Mouse (Mus musculus) spleen, postnatal 14 days (tissue): ENCODE measurements at regions not wholly inside any gene's neighbourhood (a gene's known extent, or its start where the extent isn't known, plus 50 kb on each side); places are given as distances from the start of the nearest gene placed in this dataset.
"Not testable (repeated sequence)": the region's sequence is repeated elsewhere in the genome, so short reads cannot be mapped to it uniquely, and the experiment has no call there.

Source experiments
- DNase-seq, 2 experiments: peaks; one replicate each; pipeline ENCODE4 v3.0.0; 2021 to 2022; ENCODE audit warnings: low spot score in 2 of 2

- DNase-seq, result no peak
Observed at GRCm38 (mm10) chr13:83744110-83744752, 240.4 kb downstream of the Mef2c start.

- no peak for DNase-seq
Observed at GRCm38 (mm10) chr13:83744981-83745555, 241.2 kb downstream of the Mef2c start.

GRCm38 (mm10) chr13:83745961-83746360 is 242.1 kb downstream of the Mef2c start:
- no peak for DNase-seq

GRCm38 (mm10) chr13:83747671-83748070 is 243.8 kb downstream of the Mef2c start:
- DNase-seq, result no peak

- no peak for DNase-seq
Observed at GRCm38 (mm10) chr13:83749376-83750150, 245.7 kb downstream of the Mef2c start.

- DNase-seq, result no peak
Observed at GRCm38 (mm10) chr13:83750437-83750836, 246.6 kb downstream of the Mef2c start.

GRCm38 (mm10) chr13:83760387-83761170 is 256.7 kb downstream of the Mef2c start:
- DNase-seq, result no peak

GRCm38 (mm10) chr13:83762484-83762883 is 258.6 kb downstream of the Mef2c start:
- DNase-seq, result no peak

- not testable (repeated sequence) for DNase-seq
Observed at GRCm38 (mm10) chr13:83763288-83763687, 259.5 kb downstream of the Mef2c start.

GRCm38 (mm10) chr13:83785643-83786042 is 281.8 kb downstream of the Mef2c start:
- no peak for DNase-seq

- no peak for DNase-seq
Observed at GRCm38 (mm10) chr13:83809535-83809934, 305.7 kb downstream of the Mef2c start.

- no peak for DNase-seq
Observed at GRCm38 (mm10) chr13:83820291-83820690, 316.5 kb downstream of the Mef2c start.

- DNase-seq, result no peak
Observed at GRCm38 (mm10) chr13:83820721-83821120, 316.9 kb downstream of the Mef2c start.

- no peak for DNase-seq
Observed at GRCm38 (mm10) chr13:83824926-83825325, 321.1 kb downstream of the Mef2c start.

GRCm38 (mm10) chr13:83826841-83827463 is 323.1 kb downstream of the Mef2c start:
- DNase-seq, result no peak

GRCm38 (mm10) chr13:83865932-83866685 is 356.0 kb upstream of the Tmem161b start:
- no peak for DNase-seq

- no peak for DNase-seq
Observed at GRCm38 (mm10) chr13:83867211-83867610, 354.9 kb upstream of the Tmem161b start.

GRCm38 (mm10) chr13:83867831-83868473 is 354.1 kb upstream of the Tmem161b start:
- no peak for DNase-seq

- no peak for DNase-seq
Observed at GRCm38 (mm10) chr13:83868922-83869321, 353.2 kb upstream of the Tmem161b start.

- DNase-seq, result no peak
Observed at GRCm38 (mm10) chr13:83872143-83872819, 349.8 kb upstream of the Tmem161b start.
